Mouse (Mus musculus): ENCODE data around the gene Lrrc41.

DNA sequence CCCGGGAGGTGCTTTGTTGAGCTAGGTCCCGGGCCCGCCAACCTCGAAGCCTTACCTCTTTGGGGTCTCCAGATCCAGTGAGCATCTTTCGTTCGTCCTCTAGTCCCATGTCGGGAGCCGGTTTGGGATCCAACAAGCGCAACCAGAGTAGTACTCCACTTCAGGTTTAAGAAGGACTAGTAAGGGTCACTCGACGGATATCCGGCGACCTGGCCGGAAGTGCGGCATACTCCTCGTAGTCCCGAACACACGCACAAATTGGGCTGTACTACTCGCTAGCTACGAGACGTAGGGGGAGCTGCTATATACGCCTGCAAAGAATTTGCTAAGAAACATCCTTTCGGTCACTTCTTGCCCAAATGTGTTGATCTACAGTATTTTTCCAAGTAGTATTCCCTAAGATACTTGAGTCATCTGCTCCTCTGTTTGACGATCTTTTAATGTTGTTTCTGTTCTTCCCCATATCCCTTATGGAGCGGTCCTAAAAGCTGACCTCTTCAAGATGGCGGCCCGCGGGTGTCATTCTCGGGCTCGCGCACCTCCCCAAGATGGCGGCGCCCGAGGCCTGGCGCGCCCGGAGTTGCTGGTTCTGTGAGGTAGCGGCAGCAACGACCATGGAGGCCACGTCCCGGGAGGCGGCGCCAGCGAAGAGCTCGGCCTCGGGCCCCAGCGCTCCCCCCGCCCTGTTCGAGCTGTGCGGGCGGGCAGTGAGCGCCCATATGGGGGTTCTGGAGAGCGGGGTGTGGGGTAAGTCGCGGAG is at the start of gene Lrrc41, which contains the start of gene Uqcrh:
- peak; percentile 96 for TF ChIP-seq POLR2A (IDR thresholded peaks at IDR 0.05; ENCODE audit: borderline replicate concordance, extremely low read depth, insufficient read depth, insufficient read length, poor library complexity, severe bottlenecking)
- TF ChIP-seq CTCF (IDR thresholded peaks at IDR 0.05; ENCODE audit: borderline replicate concordance, extremely low read depth, insufficient read depth, insufficient read length) = no peak
